Mouse (Mus musculus): ENCODE data around the gene Rpap3.

Rpap3 gene

GRCm38 (mm10) chr15:97728804-97729203, 23.2 kb upstream of the Rpap3 start:
- peak; percentile 66 to 91 for DNase-seq

- DNase-seq = no peak
These were observed 22.8 kb upstream of the Rpap3 start for GRCm38 (mm10) chr15:97728394-97728793.

- no peak for DNase-seq
These were observed 21.9 kb upstream of the Rpap3 start for GRCm38 (mm10) chr15:97727520-97727919.

- peak in 1 of 2 experiments; percentile 45 for DNase-seq
These were observed 21.4 kb upstream of the Rpap3 start for GRCm38 (mm10) chr15:97727048-97727447.

GRCm38 (mm10) chr15:97726310-97726709, 20.7 kb upstream of the Rpap3 start:
- no peak for DNase-seq

- DNase-seq = no peak
These were observed 19.7 kb upstream of the Rpap3 start for GRCm38 (mm10) chr15:97725198-97725785.

GRCm38 (mm10) chr15:97724346-97725197, 18.9 kb upstream of the Rpap3 start:
- no peak for DNase-seq

- no peak for DNase-seq
These were observed 18.1 kb upstream of the Rpap3 start for GRCm38 (mm10) chr15:97723536-97724345.

- DNase-seq = peak; percentile 30 to 71
These were observed 15.5 kb upstream of the Rpap3 start for GRCm38 (mm10) chr15:97721008-97721701.

- peak; percentile 52 to 75 for DNase-seq
These were observed 14.5 kb upstream of the Rpap3 start for GRCm38 (mm10) chr15:97720026-97720675.

- no peak for DNase-seq
These were observed 13.9 kb upstream of the Rpap3 start for GRCm38 (mm10) chr15:97719494-97719893.

GRCm38 (mm10) chr15:97718535-97719155, 13.0 kb upstream of the Rpap3 start:
- DNase-seq = no peak

GRCm38 (mm10) chr15:97717861-97718534, 12.4 kb upstream of the Rpap3 start:
- DNase-seq = peak; percentile 80 to 82

GRCm38 (mm10) chr15:97716782-97717181, 11.2 kb upstream of the Rpap3 start:
- no peak for DNase-seq

GRCm38 (mm10) chr15:97715734-97716133, 10.1 kb upstream of the Rpap3 start:
- DNase-seq = no peak

GRCm38 (mm10) chr15:97715083-97715482, 9.5 kb upstream of the Rpap3 start:
- no peak for DNase-seq

GRCm38 (mm10) chr15:97712546-97712945, 6.9 kb upstream of the Rpap3 start:
- no peak for DNase-seq

- no peak for DNase-seq
These were observed 5.3 kb upstream of the Rpap3 start for GRCm38 (mm10) chr15:97710906-97711305.

- no peak for DNase-seq
These were observed 9.0 kb downstream of the Rpap3 start for GRCm38 (mm10) chr15:97696616-97697015.

- DNase-seq = no peak
These were observed 12.2 kb downstream of the Rpap3 start for GRCm38 (mm10) chr15:97693411-97693810.

GRCm38 (mm10) chr15:97684118-97684517, 21.5 kb downstream of the Rpap3 start:
- DNase-seq = no peak

Measured in kidney, postnatal 25 days (tissue).